Comparison of ENCODE assay signal across 9 mouse cellular contexts in genomic region chr10:78057056-78057455, GRCm38 (mm10).
"Had no signal": no experiment of that assay in that cellular context is flagged by ENCODE, and none has a peak within 500 bp of the region (broad histone marks: within the 10 kb centered on the region; RNA-seq: fewer than 3 reads in every experiment).

No protein-coding gene starts in this region.

- DNase-seq: liver, embryonic 13.5 days; liver, postnatal 0 days; lung, adult 2 months; lung, postnatal 14 days; lung, postnatal 36 days; right cerebral cortex, postnatal 14 days; thymus, adult 2 months; thymus, postnatal 25 days; thymus, postnatal 4 days had no signal
